Mouse (Mus musculus) ES-CJ7 (cell line): ENCODE results near the gene V1rd19.
"Not testable (repeated sequence)": the region's sequence is repeated elsewhere in the genome, so short reads cannot be mapped to it uniquely, and the experiment has no call there.

Experiments
- DNase-seq: peaks from one replicate; pipeline ENCODE4 v3.0.0; 2011; ENCODE audit warnings: low read depth, low spot score

V1rd19 gene

DNA sequence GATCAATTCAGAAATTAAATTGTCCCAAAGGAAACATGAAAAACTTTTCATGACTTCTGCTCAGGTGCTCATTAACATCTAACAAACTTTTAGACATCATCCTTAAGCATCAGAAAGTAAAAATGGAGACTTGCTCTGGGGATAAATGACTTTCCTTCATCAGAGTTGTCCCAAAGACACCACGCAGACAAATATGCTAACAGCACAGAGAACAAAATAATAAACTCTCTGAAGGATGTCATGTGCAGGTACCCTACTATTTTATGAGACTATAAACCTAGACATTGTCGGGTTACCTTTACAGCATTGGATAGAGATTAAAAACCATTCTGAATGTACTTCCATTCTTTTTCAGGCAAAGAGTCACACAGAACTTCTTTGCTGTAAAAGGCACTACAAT, at the start of gene V1rd19:
V1rd19 (plus strand) TSS at position 301 of the 400 bp plus-strand sequence.
- no peak for DNase-seq

DNA sequence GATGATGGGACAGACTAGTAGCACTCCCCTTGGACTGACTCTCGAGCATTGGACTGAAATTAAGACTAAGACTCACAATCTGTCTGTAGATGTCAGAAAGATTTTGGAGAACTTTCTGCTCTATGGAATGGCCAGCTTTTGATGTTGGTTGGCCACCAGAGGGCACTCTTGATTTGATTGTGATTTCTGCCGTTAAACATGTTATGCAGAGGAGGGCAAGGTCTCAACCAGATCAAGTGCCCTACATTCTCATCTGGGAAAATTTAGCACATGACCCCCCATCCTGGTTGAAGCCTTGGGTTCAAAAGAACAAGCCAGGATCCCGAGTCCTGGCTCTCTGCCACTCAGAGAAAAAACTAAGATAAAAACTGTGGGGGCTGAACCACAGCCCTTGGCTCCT, 33.4 kb upstream of the V1rd19 start:
- DNase-seq = not testable (repeated sequence)

DNA sequence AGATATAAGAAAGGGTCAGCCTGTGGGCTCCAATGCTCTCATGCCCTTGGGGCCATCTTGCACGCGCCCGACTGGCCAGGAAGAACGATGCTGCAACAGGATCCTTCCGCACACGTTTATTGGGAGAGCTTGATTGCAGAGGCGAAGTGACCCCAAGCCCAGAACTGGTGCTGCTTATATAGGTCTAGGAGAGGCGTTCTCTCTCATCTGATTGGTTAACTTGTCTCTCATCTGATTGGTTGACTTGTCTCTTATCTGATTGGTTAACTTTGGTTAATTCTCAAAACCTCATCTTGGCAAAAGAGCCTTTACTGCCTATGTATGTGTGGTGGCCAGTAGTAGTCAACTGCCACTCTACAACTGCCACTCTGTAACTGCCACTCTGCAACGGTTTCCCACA, 27.2 kb upstream of the V1rd19 start, which contains the start of gene Vmn1r181:
Vmn1r181 (plus strand) TSS at position 301 of the 400 bp plus-strand sequence.
- not testable (repeated sequence) for DNase-seq

DNA sequence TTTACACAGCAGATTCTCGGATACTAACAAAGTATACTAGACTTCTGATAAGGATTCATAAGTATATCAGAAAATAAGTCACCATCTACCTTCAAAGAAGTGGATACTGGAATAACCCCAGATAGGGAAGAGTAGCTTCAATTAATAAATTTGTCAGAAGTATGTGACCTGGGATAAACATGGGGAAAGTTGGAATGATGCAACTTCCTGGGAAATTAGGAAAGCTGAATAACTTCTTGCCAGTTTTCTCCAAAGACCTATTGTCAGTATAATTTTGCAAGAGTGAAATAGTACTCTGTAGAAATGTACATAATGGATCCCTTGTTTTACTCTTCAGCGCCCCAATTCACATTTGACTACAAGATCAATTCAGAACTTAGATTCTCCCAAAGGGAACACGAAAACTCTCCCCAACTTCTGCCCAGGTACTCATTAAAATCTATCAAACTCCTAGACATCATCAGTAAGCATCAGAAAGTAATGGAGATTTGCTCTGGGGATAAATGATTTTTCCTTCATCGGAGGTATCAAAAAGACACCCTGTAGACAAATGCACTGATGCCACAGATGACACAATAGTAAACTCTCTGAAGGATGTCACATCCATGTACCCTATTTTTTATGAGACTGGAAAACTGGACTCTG, 51.3 kb downstream of the V1rd19 start, which contains the start of gene Vmn1r183:
Vmn1r183 (plus strand) TSS at position 595 of the 645 bp plus-strand sequence.
- no peak for DNase-seq
